Mouse (Mus musculus) C2C12 (cell line): ENCODE data around the gene Asic1.

ENCODE experiments used
- CEBPB ChIP-seq: IDR thresholded peaks from one replicate; pipeline ENCODE4 v1.6.1; 2011; ENCODE audit warnings: low read depth, mild to moderate bottlenecking, control low read depth, moderate library complexity
- CTCF ChIP-seq: IDR thresholded peaks from one replicate; pipeline ENCODE4 v1.5.1; 2011; ENCODE audit not compliant: control insufficient read depth, insufficient read depth, insufficient read length
- FOSL1 ChIP-seq: IDR thresholded peaks from one replicate; pipeline ENCODE4 v1.8.0; 2011; ENCODE audit warnings: mild to moderate bottlenecking, low read length; ENCODE audit not compliant: poor library complexity, insufficient read depth, severe bottlenecking
- MAX ChIP-seq: IDR thresholded peaks from one replicate; pipeline ENCODE4 v1.6.1; 2011; ENCODE audit warnings: mild to moderate bottlenecking, control low read depth
- MYOD1 ChIP-seq: IDR thresholded peaks from one replicate; pipeline ENCODE4 v1.6.1; 2011; ENCODE audit warnings: low read depth; ENCODE audit not compliant: control insufficient read depth, insufficient read length
- MYOG ChIP-seq: IDR thresholded peaks from one replicate; pipeline ENCODE4 v1.6.1; 2011; ENCODE audit not compliant: control insufficient read depth, insufficient read length; ENCODE audit errors: extremely low read depth
- USF1 ChIP-seq: IDR thresholded peaks from one replicate; pipeline ENCODE4 v1.6.1; 2011; ENCODE audit warnings: low read depth, mild to moderate bottlenecking, control low read depth, moderate library complexity

DNA sequence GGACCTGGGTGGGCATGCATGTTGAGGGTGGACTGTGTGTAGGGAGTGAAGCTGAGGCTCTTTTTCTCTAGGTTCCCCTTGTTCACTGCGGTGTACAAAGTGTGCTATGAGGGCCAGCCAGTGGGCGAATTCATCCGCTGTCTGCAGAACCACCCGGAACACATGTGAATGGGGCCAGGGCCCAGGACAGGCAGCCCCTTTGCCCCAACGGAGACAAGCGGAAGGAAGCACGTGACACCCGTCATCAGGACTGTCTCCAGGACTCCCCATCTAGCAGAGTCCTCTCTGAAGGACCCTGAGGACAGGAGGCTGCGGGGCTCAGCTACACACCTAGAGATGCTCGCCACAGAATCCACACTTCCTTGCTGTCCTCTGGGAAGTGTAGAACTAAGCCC, 52.9 kb downstream of the Asic1 start:
- no peak for TF ChIP-seq CTCF
- no peak for TF ChIP-seq CEBPB
- TF ChIP-seq MYOG: no peak
- TF ChIP-seq MAX: no peak
- TF ChIP-seq USF1: no peak
- TF ChIP-seq MYOD1: no peak
- TF ChIP-seq FOSL1: no peak
